Mouse (Mus musculus) cerebellum, adult 9-11 months (tissue): ENCODE measurements around the gene Ctcf.
A peak's percentile ranks its signal among the peaks of the same experiment; 100 is the strongest.
"Not testable (repeated sequence)": the region's sequence is repeated elsewhere in the genome, so short reads cannot be mapped to it uniquely, and the experiment has no call there.

Experiments
- DNase-seq: peaks from one replicate; pipeline ENCODE4 v3.0.0; 2022

Ctcf gene

GRCm38 (mm10) chr8:105636018-105636962, at the start of gene Ctcf:
Gene Ctcf, plus strand, starts transcription at chr8:105636568.
- DNase-seq, result peak; percentile 94

- no peak for DNase-seq
Measured at GRCm38 (mm10) chr8:105592431-105592830, 43.9 kb upstream of the Ctcf start.

- no peak for DNase-seq
Measured at GRCm38 (mm10) chr8:105593859-105594258, 42.5 kb upstream of the Ctcf start.

- DNase-seq, result no peak
Measured at GRCm38 (mm10) chr8:105594451-105595242, 41.7 kb upstream of the Ctcf start.

GRCm38 (mm10) chr8:105596362-105597034, 39.9 kb upstream of the Ctcf start:
- peak; percentile 57 for DNase-seq

DNA sequence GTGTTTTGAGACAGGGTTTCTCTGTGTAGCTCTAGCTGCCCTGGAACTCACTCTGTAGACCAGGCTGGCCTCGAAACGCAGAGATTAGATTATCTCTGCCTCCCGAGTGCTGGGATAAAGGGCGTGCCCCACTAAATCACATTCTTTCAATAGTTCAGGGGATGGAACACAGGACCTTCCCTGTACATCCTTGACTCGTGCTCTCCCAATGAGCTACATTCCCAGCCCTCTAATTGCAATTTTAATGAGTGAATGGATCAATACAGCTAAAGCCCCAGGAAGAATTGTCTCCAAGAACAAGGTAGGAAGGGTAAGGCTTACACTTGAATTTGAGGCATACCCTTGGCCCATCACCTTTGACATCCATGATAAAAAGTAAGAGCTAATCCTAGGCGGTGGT, 37.6 kb upstream of the Ctcf start:
- DNase-seq, result no peak

DNA sequence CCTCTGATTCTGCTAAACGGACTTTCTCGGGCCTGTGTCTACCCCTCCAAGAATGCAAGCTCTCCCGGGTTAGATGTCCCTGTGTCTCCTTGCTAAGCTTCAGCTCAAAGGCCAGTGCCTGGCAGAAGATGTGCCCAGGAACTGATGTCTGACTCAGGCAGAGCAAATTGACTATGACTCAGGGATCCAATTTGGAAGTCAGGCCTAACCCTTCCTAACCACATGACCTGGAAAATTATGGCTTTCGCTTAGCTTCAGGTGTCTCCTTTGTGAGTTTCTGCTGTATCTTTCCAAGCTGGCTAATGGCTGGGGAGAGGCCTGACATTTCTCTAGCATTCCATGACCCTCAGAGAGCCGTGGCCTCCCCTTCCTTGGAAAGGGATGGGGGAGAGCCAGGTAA, 35.1 kb upstream of the Ctcf start:
- no peak for DNase-seq

DNA sequence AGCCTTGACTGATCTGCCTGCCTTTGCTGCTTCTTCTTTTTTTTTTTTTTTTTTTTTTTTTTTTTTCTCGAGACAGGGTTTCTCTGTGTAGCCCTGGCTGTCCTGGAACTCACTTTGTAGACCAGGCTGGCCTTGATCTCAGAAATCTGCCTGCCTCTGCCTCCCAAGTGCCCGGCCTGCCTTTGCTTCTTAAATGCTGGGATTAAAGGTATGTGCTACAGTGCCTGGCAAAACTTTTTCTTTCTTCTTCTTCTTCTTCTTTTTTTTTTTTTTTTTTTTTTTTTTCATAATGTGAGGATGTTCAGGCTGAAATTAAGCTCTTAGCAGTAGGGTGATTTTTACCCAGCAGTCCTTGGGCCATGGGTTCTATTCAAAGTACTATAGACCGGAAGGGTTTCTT, 33.8 kb upstream of the Ctcf start:
- not testable (repeated sequence) for DNase-seq

DNA sequence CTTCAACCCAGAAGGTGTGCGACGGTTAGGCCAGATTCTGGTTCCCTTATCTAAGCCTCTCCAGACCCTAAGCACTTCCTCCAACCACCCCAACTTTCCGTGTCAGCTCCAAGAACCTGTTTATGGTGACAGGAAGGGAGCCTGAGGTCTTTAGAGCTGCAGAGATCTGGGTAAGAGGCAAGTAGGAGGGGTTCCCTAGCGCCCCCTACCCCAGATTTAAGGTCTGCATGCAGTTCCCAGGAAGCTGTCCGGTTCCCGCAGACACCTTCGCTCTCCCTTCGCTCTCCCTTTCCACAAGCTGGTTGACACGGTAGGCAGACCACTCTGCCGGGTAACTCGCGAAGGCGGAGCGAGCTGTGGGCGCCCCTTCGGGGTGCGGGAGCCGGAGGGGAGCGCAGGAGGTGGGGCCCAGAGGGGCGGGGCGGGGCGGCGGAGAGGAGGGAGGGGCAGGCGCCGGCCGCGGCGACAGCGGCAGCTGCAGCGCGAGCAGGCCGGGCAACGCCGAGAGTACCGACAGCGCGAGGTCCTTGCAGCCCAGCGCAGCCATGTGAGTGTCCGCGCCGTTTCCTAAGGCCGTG, 31.5 kb upstream of the Ctcf start, which contains the start of gene Ripor1:
Gene Ripor1, plus strand, starts transcription at position 452 of the 578 bp plus-strand sequence.
- peak; percentile 76 for DNase-seq

- DNase-seq, result peak; percentile 56
Measured at GRCm38 (mm10) chr8:105605491-105606188, 30.7 kb upstream of the Ctcf start.

DNA sequence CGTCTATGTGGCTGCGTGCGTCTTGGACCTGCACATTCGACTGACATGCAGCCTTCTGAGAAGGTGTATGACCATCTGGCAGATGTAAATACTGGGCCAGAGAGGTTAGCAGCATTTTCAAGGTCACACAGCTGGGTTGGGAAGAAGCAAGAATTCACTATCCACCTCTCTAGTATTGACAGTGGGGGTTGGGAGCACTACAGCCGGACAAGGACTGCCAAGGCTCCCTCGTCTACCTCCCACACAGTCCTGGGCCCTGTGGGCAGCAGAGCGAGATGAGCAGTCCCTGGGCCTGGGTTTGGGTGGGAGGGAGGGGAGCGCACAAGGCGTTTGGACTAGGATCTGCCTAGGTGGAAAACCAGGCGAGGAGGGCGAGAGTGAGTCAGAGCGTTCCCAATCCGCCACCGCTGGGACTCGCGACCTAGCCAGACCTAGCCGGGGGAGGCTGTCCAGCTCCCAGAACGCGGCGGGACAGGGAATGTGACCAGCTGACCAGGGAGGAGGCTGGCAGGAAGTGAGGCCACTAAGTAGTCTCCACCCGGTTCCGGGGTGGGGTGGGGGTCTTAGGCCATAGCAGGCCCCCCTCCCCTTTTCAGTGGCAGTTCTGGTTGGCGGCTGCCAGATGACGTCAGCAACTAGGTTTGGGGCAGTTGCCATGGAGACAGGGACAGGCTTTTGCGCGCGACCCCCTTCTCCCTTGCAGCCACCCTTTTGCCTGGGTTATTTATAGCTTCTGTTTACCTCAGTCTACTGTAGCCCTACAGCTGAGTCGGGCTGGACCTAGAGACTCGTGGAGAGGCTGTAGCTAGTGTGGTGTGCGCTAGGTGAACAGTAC, 30.0 kb upstream of the Ctcf start:
- peak; percentile 83 for DNase-seq

DNA sequence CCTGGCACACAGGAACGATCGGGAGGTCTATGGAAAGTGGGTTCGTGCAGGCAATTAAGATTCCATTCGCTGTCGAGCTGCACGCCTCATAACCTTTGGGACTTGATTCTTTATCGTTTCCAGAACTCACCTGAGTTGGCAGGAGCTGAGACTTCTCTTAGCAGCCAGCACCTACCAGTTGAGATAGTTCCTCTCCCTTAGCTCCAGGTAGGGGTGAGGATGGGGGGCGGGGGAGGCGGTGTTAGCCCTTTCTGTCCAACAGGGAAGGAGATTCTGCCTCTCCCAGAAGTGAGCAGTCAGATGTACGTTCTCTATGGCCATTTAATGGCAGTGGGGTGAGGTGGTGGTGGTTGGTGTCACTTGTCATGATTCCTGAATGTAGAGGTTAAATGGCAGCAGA, 29.3 kb upstream of the Ctcf start:
- no peak for DNase-seq

GRCm38 (mm10) chr8:105607684-105608083, 28.7 kb upstream of the Ctcf start:
- DNase-seq, result peak; percentile 52

- no peak for DNase-seq
Measured at GRCm38 (mm10) chr8:105609355-105609754, 27.0 kb upstream of the Ctcf start.

- DNase-seq, result no peak
Measured at GRCm38 (mm10) chr8:105609771-105610170, 26.6 kb upstream of the Ctcf start.

- DNase-seq, result peak; percentile 29
Measured at GRCm38 (mm10) chr8:105611836-105612235, 24.5 kb upstream of the Ctcf start.

DNA sequence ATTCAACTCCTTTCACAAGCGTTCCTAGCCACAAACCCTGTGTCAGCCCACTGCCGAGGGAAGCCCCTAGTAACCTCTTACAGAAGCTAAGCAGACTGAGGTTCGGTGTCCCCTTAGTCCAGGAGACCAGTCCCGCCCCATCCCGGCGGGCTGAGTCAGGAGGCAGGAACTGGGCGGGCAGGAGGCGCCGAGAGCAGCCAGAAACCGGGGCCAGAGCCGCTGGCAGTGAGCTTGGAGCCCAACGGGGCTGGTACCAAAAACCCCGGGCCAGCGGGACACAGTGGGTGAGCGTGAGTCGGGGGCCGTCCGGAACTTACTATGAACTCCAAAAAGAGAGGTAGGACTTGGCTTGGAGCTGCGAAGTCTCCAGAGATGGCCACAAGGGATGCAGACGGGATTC, 23.3 kb upstream of the Ctcf start:
- peak; percentile 35 for DNase-seq

GRCm38 (mm10) chr8:105613830-105614511, 22.4 kb upstream of the Ctcf start:
- no peak for DNase-seq

GRCm38 (mm10) chr8:105615942-105616341, 20.4 kb upstream of the Ctcf start:
- DNase-seq, result no peak

- DNase-seq, result no peak
Measured at GRCm38 (mm10) chr8:105617451-105618278, 18.7 kb upstream of the Ctcf start.
